Mouse (Mus musculus) thymus, postnatal 10 days (tissue): ENCODE measurements at regions not wholly inside any gene's neighbourhood (a gene's known extent, or its start where the extent isn't known, plus 50 kb on each side); places are given as distances from the start of the nearest gene placed in this dataset.

Source experiments
- DNase-seq, 2 experiments: peaks; one replicate each; pipeline ENCODE4 v3.0.0; 2021; ENCODE audit warnings: low spot score in 2 of 2

- DNase-seq: no peak
These were observed 275.4 kb downstream of the Prex1 start for GRCm38 (mm10) chr2:166438207-166438606.

- DNase-seq: no peak
These were observed 279.1 kb downstream of the Prex1 start for GRCm38 (mm10) chr2:166434554-166434953.

- no peak for DNase-seq
These were observed 278.3 kb upstream of the Sulf2 start for GRCm38 (mm10) chr2:166433655-166434333.

- DNase-seq: no peak
These were observed 277.6 kb upstream of the Sulf2 start for GRCm38 (mm10) chr2:166432948-166433654.

- no peak for DNase-seq
These were observed 277.1 kb upstream of the Sulf2 start for GRCm38 (mm10) chr2:166432531-166432930.

- DNase-seq: no peak
These were observed 274.5 kb upstream of the Sulf2 start for GRCm38 (mm10) chr2:166429918-166430317.

GRCm38 (mm10) chr2:166429494-166429893, 274.0 kb upstream of the Sulf2 start:
- no peak for DNase-seq

- no peak for DNase-seq
These were observed 271.9 kb upstream of the Sulf2 start for GRCm38 (mm10) chr2:166427390-166427789.

- no peak for DNase-seq
These were observed 271.5 kb upstream of the Sulf2 start for GRCm38 (mm10) chr2:166426960-166427359.

GRCm38 (mm10) chr2:166426457-166426856, 271.0 kb upstream of the Sulf2 start:
- no peak for DNase-seq

- no peak for DNase-seq
These were observed 269.7 kb upstream of the Sulf2 start for GRCm38 (mm10) chr2:166425141-166425540.

GRCm38 (mm10) chr2:166423132-166423660, 267.7 kb upstream of the Sulf2 start:
- no peak for DNase-seq

GRCm38 (mm10) chr2:166420275-166420674, 264.8 kb upstream of the Sulf2 start:
- DNase-seq: no peak

GRCm38 (mm10) chr2:166419271-166419670, 263.8 kb upstream of the Sulf2 start:
- no peak for DNase-seq

- DNase-seq: no peak
These were observed 262.8 kb upstream of the Sulf2 start for GRCm38 (mm10) chr2:166418279-166418678.

GRCm38 (mm10) chr2:166417628-166418027, 262.2 kb upstream of the Sulf2 start:
- no peak for DNase-seq

- DNase-seq: no peak
These were observed 260.1 kb upstream of the Sulf2 start for GRCm38 (mm10) chr2:166415481-166415965.

GRCm38 (mm10) chr2:166414856-166415255, 259.4 kb upstream of the Sulf2 start:
- DNase-seq: no peak

- DNase-seq: no peak
These were observed 256.8 kb upstream of the Sulf2 start for GRCm38 (mm10) chr2:166412031-166412858.

GRCm38 (mm10) chr2:166409391-166409790, 253.9 kb upstream of the Sulf2 start:
- no peak for DNase-seq

- DNase-seq: no peak
These were observed 253.3 kb upstream of the Sulf2 start for GRCm38 (mm10) chr2:166408806-166409205.

GRCm38 (mm10) chr2:166408009-166408408, 252.5 kb upstream of the Sulf2 start:
- no peak for DNase-seq
